Mouse (Mus musculus) lung, embryonic 15.5 days (tissue): ENCODE results near the gene Ugt1a2. TPM values are rescaled to one million over a fixed set of nuclear protein-coding genes. Genes with fewer than 3 reads are reported as not detected.

Source experiments
- ATAC-seq: fragments of 200-750 bp; cut with Nextera tagmentation; 2 replicates; pipeline ENCODE4 v1.8.0; 2017; ENCODE audit warnings: moderate number of reproducible peaks, borderline replicate concordance; ENCODE audit not compliant: low FRiP score, low TSS enrichment; ENCODE audit errors: extremely low read depth
- H3K27ac ChIP-seq: fragments of 300-500 bp; sonication (generic); 2 replicates; pipeline ENCODE4 v1.5.1; 2015; ENCODE audit warnings: moderate library complexity, mild to moderate bottlenecking, inconsistent platforms
- H3K27me3 ChIP-seq: fragments of 300-500 bp; sonication (generic); 2 replicates; pipeline ENCODE4 v1.6.1; 2015; ENCODE audit warnings: inconsistent platforms
- H3K36me3 ChIP-seq: fragments of 300-500 bp; sonication (generic); 2 replicates; pipeline ENCODE4 v1.6.1; 2015; ENCODE audit warnings: inconsistent platforms
- H3K4me1 ChIP-seq: fragments of 300-500 bp; sonication (generic); 2 replicates; pipeline ENCODE4 v1.6.1; 2015; ENCODE audit warnings: inconsistent platforms
- H3K4me2 ChIP-seq: fragments of 300-500 bp; sonication (generic); 2 replicates; pipeline ENCODE4 v1.6.1; 2015; ENCODE audit warnings: inconsistent platforms, mild to moderate bottlenecking, moderate library complexity
- H3K4me3 ChIP-seq: fragments of 300-500 bp; sonication (generic); 2 replicates; pipeline ENCODE4 v1.5.1; 2015; ENCODE audit warnings: mild to moderate bottlenecking, inconsistent platforms
- H3K9ac ChIP-seq: fragments of 300-500 bp; sonication (generic); 2 replicates; pipeline ENCODE4 v1.6.1; 2015; ENCODE audit warnings: inconsistent platforms
- H3K9me3 ChIP-seq: fragments of 300-500 bp; sonication (generic); 2 replicates; pipeline ENCODE4 v1.6.1; 2016; ENCODE audit warnings: inconsistent platforms
- WGBS: fragments of 180-500 bp; shearing (Covaris S2); methylation state at CpG from one replicate; pipeline ENCODE4 v1.1.7; 2015; 5-methylcytosine and 5-hydroxymethylcytosine counted together
- polyA plus RNA-seq: library from polyadenylated mRNA; unstranded; fragments of >200 nt; fragmentation: Nextera tagmentation; extraction: Ambion mirVana; gene quantifications from 2 replicates; pipeline ENCODE4 v1.2.1, GENCODE M21; 2015

The Ugt1a2 gene
- polyA plus RNA-seq, 1 experiment from 2014 or later = 0.22 TPM

DNA sequence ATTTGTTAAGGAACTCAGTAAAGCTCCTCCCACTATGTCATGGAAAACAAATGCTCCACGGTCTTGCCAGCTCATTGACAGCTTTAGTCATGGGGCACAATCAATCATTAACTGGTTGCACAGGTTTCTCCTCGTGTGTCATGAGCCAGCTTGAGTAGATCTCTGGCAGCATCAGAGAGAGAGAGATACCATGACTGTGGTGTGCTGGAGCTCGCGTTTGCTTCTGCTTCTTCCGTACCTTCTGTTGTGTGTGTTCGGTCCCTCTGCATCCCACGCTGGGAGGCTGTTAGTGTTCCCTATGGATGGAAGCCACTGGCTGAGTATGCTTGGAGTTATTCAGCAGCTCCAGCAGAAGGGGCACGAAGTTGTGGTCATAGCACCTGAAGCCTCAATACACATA, 11.4 kb downstream of the Ugt1a2 start, which contains the start of gene Ugt1a1:
Gene Ugt1a1 (plus strand): TSS at position 148 of the 400 bp plus-strand sequence.
- 62% methylated on average over 8 of the region's 8 CpGs for WGBS
- no peaks in the 10 kb centered on the region for H3K27me3 ChIP-seq
- no peaks in the 10 kb centered on the region for H3K36me3 ChIP-seq
- peak; percentile 40; the same call in 1 of the 2 replicates for ATAC-seq
- H3K4me1 ChIP-seq = no peaks in the 10 kb centered on the region
- H3K4me3 ChIP-seq = no peak within 1 kb of the TSS
- peaks cover 41% of the 10 kb centered on the region for H3K9me3 ChIP-seq
- H3K4me2 ChIP-seq = no peak within 1 kb of the TSS
- H3K9ac ChIP-seq = no peak within 1 kb of the TSS
- H3K27ac ChIP-seq = no peak within 1 kb of the TSS

DNA sequence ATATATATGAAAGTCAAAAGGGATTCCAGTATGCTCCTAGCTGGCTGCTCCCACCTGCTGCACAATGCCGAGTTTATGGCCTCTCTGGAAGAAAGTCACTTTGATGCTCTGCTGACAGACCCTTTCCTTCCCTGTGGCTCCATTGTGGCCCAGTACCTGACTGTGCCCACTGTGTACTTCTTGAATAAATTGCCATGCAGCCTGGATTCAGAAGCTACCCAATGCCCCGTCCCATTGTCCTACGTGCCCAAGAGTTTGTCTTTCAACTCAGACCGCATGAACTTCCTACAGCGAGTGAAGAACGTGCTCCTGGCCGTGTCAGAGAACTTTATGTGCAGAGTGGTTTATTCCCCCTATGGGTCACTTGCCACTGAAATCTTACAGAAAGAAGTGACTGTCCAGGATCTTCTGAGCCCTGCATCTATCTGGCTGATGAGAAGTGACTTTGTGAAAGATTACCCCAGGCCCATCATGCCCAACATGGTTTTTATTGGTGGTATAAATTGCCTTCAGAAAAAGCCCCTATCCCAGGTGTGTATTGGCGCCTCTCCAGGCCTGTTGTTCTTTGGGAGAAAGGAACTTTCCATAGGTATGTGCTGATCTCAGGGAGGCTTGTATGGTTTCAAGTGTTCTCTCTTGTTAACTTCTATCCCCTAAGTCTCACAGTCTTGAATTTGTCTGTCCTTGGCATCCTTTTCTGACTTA, 12.1 kb downstream of the Ugt1a2 start:
- no peak overlapping the region for H3K4me3 ChIP-seq
- no peaks in the 10 kb centered on the region for H3K27me3 ChIP-seq
- no peaks in the 10 kb centered on the region for H3K36me3 ChIP-seq
- WGBS = 56% methylated on average over 8 of the region's 8 CpGs
- H3K27ac ChIP-seq = no peak overlapping the region
- peaks cover 48% of the 10 kb centered on the region for H3K9me3 ChIP-seq
- no peaks in the 10 kb centered on the region for H3K4me1 ChIP-seq
- H3K4me2 ChIP-seq = no peak overlapping the region
- ATAC-seq = no peak
- H3K9ac ChIP-seq = no peak overlapping the region

DNA sequence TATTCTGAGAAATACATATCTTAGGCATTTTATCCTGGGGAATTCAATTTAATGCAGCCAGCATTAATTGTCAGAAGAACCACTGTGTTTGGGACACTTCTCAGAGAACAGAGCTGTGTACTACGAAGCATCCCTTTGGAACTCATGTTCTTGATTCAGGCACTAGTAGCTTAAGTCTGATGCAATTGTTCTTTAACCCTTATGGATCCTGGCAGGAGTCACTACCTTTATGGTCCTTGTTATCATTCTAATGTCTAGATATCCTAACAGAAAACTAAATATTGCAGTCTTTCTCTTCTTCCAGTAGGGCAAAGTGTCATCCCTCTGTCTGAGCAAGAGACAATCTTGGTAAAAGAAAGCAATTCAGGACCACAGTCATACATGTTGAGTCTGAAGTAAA, 12.7 kb downstream of the Ugt1a2 start:
- Histone ChIP-seq H3K4me3 (no peak overlapping the region), H3K4me1 (no peaks in the 10 kb centered on the region), H3K9me3 (peaks cover 50% of the 10 kb centered on the region), H3K27ac (no peak overlapping the region), H3K27me3 (no peaks in the 10 kb centered on the region), H3K36me3 (no peaks in the 10 kb centered on the region), H3K9ac (no peak overlapping the region), H3K4me2 (no peak overlapping the region)
- no peak for ATAC-seq
- WGBS = 75% methylated on average over 1 of the region's 1 CpGs

DNA sequence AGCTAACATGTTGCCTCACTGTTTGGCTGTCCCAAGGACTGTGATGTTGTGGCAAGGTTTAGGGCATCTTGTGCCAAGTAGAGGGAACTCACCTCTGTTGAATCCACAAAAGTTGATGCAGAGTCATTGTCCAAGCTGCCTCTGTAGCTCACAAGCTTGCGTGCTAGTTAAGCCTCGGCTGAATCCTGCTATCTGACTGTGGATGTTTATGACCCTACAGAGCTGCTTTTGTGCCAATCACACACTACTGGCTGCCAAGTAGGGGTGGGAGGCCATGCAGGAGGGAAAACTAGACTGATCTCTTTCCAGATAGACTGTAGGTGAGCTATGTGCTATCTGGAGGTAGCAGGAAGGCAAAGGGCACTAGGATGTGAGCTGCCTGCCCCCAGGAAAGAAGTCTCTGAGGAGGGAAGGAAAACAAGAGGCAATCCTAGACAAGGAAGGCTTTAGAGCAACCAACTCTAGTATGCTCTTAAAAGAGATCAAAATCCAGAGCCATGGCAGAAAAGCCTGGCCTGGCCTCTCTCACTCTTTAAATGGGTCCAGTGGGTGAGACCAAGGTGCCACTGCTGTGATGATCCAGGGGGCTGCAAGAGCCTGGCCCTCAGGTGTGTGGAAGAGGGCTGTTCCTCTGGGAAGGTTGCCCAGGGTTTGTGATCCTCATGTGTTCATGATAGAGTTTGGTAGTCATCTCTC, 13.5 kb downstream of the Ugt1a2 start:
- WGBS = 77% methylated on average over 2 of the region's 2 CpGs
- Histone ChIP-seq H3K9ac (no peak overlapping the region), H3K27ac (no peak overlapping the region), H3K36me3 (no peaks in the 10 kb centered on the region), H3K4me2 (no peak overlapping the region), H3K4me1 (no peaks in the 10 kb centered on the region), H3K27me3 (no peaks in the 10 kb centered on the region), H3K9me3 (peaks cover 50% of the 10 kb centered on the region), H3K4me3 (no peak overlapping the region)
- peak; percentile 16; the same call in 1 of the 2 replicates for ATAC-seq

DNA sequence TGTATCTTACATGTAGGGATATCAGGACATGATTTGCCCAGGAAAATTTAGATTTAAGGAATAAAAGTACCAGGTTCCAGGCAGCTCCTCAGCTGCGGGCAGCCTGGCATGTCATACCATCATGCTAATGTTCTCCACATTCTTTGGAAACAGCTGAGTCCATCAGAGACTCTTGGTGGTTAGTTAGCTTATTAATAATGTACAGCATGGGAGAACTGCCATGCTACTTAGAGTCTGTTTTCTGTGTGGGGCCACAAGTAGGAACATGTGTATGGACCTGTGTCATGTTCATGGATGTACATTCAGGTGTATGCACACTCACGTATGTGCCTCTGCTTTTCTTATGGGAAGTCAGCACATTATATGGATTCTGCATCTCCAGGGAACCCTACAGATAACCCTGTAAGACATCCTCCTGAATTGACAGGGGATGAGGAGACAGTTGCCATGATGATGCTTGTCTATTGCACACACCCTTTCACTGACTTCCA, 14.1 kb downstream of the Ugt1a2 start:
- 76% methylated on average over 2 of the region's 2 CpGs for WGBS
- H3K4me1 ChIP-seq = no peaks in the 10 kb centered on the region
- peaks cover 50% of the 10 kb centered on the region for H3K9me3 ChIP-seq

DNA sequence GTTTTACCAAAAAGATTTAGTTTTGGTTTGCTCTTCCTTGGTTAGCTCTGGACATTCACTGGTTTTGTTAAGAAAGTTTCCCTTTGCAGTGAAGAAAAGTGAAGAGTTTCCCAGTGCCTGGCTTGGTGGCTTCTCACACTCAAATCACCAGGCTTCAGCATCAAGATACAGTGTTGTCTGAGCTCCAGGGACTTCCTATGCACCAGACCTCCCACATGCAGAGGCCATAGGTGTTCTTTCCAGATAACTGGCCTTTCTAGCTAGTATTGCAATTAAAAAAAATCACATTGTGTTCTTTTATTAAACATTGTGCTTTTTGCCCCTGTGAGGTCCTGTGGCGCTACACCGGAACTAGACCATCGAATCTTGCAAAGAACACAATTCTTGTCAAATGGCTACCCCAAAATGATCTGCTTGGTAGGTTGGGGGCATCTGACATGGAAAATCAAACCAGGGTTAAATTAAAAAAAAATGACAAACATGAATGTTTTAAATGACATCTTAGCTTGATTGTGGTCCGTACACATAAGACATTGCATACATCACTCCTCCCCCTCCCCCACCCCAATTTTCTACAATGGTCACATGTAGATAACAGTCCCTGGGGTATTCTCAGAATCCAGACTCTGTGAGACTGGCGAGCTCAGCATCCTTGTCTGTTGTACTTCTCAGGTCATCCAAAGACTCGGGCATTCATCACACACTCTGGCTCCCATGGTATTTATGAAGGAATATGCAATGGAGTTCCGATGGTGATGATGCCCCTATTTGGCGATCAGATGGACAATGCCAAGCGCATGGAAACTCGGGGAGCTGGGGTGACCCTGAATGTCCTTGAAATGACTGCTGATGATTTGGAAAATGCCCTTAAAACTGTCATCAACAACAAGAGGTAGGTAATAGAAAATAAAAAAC, 15.3 kb downstream of the Ugt1a2 start:
- Histone ChIP-seq H3K27ac (no peak overlapping the region), H3K4me1 (no peaks in the 10 kb centered on the region), H3K9ac (no peak overlapping the region), H3K27me3 (no peaks in the 10 kb centered on the region), H3K36me3 (no peaks in the 10 kb centered on the region), H3K4me2 (no peak overlapping the region), H3K9me3 (peaks cover 50% of the 10 kb centered on the region), H3K4me3 (no peak overlapping the region)
- no peak for ATAC-seq
- WGBS = 66% methylated on average over 10 of the region's 10 CpGs

More for the DNA sequence above, 14.1 kb downstream of the Ugt1a2 start:
- Histone ChIP-seq H3K4me3 (no peak overlapping the region), H3K36me3 (no peaks in the 10 kb centered on the region), H3K4me2 (no peak overlapping the region), H3K9ac (no peak overlapping the region), H3K27me3 (no peaks in the 10 kb centered on the region), H3K27ac (no peak overlapping the region)
- no peak for ATAC-seq

DNA sequence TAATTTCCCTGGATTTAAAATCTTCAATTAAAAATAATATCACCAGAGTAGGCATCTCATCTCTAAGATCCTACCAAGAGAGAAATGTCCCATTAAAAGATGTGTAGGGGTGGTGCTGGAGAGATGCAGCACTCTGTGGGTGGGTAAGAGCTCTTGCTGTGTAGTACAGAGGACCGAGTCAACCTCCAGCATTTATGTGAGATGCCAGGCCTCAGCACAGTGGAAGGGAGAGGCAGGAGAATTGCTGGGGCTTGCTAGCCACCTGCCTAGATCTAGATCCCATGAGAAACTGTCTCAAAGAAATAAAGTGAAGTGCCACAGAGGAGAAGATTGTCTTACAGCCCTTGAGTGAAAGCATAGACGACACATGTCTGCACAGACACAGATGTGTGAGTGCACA, 16.1 kb downstream of the Ugt1a2 start:
- WGBS = 57% methylated on average over 2 of the region's 2 CpGs
- H3K4me1 ChIP-seq = no peaks in the 10 kb centered on the region

DNA sequence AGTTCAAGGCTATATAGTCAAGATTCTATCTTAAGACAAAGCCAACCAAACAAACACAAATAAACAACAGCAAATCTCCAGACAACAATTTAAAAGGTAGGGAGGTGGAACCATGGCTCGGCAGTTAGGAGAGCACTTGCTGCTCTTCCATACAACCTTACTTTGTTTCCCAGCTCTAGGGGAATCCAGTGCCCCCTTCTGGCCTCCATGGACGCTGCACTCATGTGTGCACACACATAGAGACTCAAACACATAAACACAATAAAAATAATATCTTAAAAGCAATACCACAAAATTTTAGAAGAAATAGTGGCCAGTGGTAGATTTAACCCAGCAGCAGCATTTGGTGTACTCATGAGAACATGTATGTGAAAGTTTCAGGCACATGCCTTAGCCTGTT, 16.7 kb downstream of the Ugt1a2 start:
- peaks cover 43% of the 10 kb centered on the region for H3K9me3 ChIP-seq
- no peak overlapping the region for H3K4me2 ChIP-seq
- H3K4me3 ChIP-seq = no peak overlapping the region
- H3K27me3 ChIP-seq = no peaks in the 10 kb centered on the region
- no peak for ATAC-seq
- H3K4me1 ChIP-seq = no peaks in the 10 kb centered on the region
- H3K9ac ChIP-seq = no peak overlapping the region
- WGBS = 60% methylated on average over 2 of the region's 2 CpGs
- no peaks in the 10 kb centered on the region for H3K36me3 ChIP-seq
- no peak overlapping the region for H3K27ac ChIP-seq

More for the DNA sequence above, 16.1 kb downstream of the Ugt1a2 start:
- Histone ChIP-seq H3K9me3 (peaks cover 47% of the 10 kb centered on the region), H3K36me3 (no peaks in the 10 kb centered on the region), H3K9ac (no peak overlapping the region), H3K27ac (no peak overlapping the region), H3K4me2 (no peak overlapping the region), H3K4me3 (no peak overlapping the region), H3K27me3 (no peaks in the 10 kb centered on the region)
- ATAC-seq = no peak

DNA sequence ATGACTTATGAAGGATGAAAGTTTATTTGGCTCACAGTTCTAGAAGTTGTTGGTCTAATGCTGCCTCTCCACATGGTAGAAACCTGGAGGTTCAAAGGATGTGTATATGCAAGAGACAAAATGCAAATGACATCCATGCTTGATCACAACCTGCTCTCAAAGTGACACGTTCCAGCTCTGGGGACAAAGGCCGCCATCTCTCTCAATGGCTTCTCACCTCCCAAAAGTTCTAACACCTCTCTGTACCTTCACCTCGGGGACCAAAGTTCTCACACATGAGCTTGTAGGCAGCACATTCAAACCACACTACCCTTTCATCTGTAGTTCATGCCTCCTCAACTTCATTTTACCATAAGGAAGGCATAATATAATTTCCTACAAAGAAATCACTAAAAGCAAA, 17.2 kb downstream of the Ugt1a2 start:
- no peak overlapping the region for H3K4me2 ChIP-seq
- no peak overlapping the region for H3K27ac ChIP-seq
- WGBS = 31% methylated on average over 3 of the region's 3 CpGs
- H3K27me3 ChIP-seq = no peaks in the 10 kb centered on the region
- ATAC-seq = no peak
- H3K9me3 ChIP-seq = peaks cover 39% of the 10 kb centered on the region
- H3K4me1 ChIP-seq = no peaks in the 10 kb centered on the region
- no peak overlapping the region for H3K9ac ChIP-seq
- no peak overlapping the region for H3K4me3 ChIP-seq
- H3K36me3 ChIP-seq = no peaks in the 10 kb centered on the region

DNA sequence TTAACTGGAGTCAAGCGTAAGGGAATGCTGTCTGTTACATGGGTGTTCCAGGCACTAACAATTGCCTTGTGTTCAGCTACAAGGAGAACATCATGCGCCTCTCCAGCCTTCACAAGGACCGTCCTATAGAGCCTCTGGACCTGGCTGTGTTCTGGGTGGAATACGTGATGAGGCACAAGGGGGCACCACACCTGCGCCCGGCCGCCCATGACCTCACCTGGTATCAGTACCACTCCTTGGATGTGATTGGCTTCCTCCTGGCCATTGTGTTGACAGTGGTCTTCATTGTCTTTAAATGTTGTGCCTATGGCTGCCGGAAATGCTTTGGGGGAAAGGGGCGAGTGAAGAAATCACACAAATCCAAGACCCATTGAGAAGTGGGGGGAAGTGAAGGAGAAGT, 17.6 kb downstream of the Ugt1a2 start:
- H3K27ac ChIP-seq = no peak overlapping the region
- H3K4me3 ChIP-seq = no peak overlapping the region
- H3K9me3 ChIP-seq = peaks cover 36% of the 10 kb centered on the region
- H3K4me1 ChIP-seq = no peaks in the 10 kb centered on the region
- no peak overlapping the region for H3K9ac ChIP-seq
- no peak for ATAC-seq
- no peaks in the 10 kb centered on the region for H3K27me3 ChIP-seq
- 70% methylated on average over 9 of the region's 9 CpGs for WGBS
- H3K4me2 ChIP-seq = no peak overlapping the region
- no peaks in the 10 kb centered on the region for H3K36me3 ChIP-seq

DNA sequence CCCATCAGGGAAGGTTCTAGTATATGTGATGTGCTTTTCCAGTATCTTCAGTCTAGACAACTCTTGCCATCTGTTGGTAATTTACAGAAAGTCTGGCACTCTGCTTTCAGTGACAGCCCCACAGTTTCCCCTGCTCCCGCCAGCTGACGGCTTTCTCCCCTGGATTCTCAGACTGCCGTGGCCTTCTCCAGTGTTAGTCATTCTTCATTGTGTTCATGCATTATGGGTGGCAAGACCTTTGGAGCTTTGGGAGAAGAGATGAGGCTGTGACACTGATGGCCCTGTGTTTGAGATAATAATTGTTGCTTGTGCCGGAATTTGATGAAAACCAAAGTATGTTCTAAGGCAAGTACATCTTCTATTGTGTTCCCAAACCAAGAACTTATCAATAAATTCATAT, 18.2 kb downstream of the Ugt1a2 start:
- ATAC-seq = no peak
- WGBS = 48% methylated on average over 4 of the region's 4 CpGs
- H3K27ac ChIP-seq = no peak overlapping the region
- H3K4me1 ChIP-seq = no peaks in the 10 kb centered on the region
- peaks cover 31% of the 10 kb centered on the region for H3K9me3 ChIP-seq
- no peak overlapping the region for H3K9ac ChIP-seq
- H3K4me3 ChIP-seq = no peak overlapping the region
- H3K27me3 ChIP-seq = no peaks in the 10 kb centered on the region
- H3K36me3 ChIP-seq = no peaks in the 10 kb centered on the region
- no peak overlapping the region for H3K4me2 ChIP-seq
